Mouse (Mus musculus): ENCODE data around the gene Adsl.
"Not testable (repeated sequence)": the region's sequence is repeated elsewhere in the genome, so short reads cannot be mapped to it uniquely, and the experiment has no call there.

The Adsl gene

DNA sequence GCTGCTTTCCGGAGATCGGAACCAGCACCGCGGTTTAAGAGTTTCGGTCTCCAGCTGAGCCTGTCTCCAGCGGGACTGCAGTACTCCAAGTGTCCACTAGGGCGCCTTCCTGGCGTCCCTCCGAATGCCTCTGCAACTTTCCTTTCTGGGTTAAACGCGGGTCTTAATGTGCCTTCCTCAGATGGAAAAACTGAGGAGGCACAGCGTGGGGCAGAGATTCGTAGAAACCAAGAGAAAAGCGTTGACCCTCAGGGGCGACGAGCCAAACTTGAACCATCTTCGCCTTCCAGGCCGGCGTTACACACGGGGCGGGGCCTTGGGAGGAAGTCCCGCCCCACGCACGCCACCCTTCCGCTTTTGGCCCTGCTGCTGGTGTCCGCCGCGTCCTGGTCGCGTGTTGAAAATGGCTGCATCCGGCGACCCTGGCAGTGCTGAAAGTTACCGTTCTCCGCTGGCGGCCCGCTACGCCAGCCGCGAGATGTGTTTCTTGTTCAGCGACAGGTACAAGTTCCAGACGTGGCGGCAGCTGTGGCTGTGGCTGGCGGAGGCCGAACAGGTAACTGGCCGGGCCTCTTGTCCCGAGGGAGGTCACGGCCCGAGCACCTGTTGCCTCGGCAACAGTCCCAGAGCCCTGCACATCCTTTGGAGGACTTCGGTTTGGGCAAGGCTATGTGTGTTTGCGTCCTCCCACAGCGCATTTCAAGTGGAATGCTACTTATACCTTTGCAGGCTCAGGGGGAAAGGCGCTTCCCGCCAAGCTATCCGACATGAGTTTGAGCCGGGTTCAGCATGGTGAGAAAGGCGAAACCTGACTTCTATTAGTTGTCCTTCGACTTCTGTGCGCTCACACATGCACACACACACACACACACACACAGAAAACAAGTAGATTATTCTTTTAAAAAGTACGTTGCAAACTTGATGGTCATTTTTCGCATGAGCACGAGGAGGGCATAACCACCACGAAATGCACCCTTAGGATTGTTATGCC, at the start of gene Adsl:
Gene Adsl (plus strand): TSS at position 346 of the 991 bp plus-strand sequence.
- DNase-seq: peak; percentile 87

DNA sequence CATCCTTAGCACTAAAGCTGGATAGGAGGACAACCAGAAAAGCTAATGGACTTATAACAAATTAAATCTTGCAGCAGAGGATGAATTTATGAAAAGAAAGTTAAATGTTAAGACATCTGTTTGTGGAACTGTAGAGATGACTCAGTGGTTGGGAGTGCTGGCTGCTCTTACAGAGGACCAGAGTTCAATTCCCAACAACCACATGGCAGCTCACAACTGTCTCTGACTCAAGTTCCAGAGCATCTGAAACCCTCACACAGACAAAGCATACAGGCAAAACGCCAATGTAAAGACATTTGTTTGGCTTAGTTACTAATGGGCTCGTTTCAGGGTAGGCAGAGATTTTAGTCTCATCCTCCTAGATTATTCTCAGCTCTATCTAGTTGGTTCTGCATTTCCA, 48.5 kb upstream of the Adsl start:
- no peak for DNase-seq

DNA sequence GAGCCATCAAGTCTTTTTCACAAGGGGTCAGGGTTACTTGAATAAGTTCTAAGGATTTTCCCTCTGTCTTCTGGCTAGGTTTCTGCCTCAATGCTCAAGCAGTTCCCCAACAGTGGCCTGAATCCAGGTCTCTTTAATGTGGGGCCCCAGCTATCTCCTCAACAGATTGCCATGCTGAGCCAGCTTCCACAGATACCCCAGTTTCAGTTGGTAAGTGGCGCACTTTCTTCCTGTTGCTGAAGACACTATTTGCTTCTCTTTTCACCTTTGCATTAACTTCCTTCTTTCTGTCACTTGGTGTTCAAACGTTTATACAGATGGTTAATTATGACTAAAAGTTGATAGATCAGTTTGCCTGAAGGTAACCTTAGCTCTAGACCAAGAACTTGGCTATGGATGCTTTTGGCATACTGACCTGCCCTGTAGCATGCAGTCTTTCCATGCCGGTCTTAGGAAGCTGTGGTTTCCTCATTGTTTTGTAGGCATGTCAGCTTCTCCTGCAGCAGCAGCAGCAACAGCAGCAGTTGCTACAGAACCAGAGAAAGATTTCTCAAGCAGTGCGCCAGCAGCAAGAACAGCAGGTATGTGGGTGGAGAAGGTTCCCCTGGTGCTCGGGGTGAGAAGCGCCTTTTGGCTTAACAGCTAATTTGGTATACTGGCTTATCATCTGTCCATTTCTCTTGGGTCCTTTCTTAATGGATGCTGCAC, 46.3 kb upstream of the Adsl start:
- no peak for DNase-seq

DNA sequence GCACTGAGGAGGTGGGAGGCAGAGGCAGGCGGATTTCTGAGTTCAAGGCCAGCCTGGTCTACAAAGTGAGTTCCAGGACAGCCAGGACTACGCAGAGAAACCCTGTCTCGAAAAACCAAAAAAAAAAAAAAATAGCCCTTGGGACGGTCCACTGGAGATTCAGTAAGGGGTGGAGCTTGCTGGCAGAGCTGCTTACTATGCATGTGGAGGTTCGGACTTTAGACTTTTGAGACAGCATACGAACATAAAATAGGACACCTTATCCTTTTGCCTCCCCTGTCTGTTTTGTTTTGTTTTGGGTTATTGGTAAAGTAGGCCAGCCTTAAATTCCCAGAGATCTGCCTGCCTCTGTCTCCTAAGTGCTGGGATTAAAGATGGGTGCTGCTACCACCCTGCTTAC, 43.5 kb upstream of the Adsl start:
- not testable (repeated sequence) for DNase-seq

DNA sequence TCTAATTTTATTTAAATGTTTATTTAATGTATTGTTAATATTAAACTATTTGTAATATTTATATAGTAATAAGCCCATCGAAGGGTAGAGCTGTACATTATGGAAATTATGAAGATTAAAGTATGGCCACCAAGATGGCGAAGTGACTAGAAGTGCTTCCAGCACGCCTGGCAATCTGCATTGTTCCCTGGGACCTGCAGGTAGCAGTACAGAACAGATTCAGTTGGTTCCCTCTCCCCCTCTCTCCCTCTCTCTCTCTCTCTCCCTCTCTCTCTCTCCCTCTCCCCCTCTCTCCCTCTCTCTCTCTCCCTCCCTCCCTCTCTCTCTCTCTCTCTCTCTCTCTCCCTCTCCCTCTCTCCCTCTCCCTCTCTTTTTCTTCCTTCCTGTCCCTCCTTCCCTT, 38.1 kb upstream of the Adsl start:
- peak; percentile 42 for DNase-seq

DNA sequence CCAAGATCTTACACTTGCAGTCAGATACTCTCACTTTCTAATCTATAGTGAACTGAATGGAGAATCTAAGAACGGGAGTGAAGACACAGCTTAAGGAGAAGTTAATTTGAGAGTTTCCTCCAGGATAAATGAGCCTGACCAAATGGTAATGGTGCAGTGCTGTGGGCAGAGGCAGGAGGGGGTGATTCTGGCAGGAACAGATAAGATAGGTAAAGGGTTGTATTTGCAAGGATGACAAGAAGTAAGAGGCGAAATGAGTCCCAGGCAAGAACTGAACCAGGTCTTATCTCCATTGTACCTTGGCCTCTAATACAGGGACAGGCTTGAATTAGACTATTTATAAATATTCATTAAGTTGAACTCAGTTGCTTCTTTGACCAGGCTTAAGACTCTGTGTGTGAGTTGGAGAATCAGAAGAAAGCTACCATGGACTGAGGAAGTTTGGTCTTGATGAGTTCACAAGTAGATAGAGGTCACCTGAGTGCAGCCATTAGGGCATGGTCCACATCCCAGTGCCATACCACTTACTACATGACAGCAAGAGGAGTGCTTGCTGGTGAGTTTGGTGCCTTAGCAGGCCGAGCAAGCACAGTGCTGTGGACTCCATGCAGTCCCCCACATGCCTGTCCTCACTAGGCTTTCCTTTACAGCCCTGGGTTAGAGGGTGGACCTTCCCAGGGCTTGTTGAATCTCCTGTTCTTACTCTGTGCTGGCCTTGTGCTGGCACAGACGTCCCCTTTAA, 37.3 kb upstream of the Adsl start:
- no peak for DNase-seq

DNA sequence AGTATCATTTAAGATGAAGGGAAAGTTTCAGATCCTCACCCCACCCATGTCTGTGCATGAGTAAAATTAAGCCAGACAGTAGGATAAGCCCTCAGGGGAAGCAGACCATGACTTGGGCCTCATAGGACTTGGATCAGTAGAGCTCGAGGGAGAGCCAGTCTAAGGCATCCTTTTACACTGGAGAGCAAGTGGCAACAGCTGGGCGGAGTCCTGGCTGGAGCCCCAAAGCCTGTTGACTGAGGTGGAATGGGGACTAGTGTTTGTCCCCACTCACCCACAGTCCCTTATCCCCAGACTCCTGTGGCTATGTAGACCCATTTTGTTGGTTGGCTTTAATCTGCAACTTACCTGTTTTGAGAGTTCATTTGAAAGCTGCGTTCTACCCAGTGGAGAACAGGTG, 36.1 kb upstream of the Adsl start:
- DNase-seq: no peak

DNA sequence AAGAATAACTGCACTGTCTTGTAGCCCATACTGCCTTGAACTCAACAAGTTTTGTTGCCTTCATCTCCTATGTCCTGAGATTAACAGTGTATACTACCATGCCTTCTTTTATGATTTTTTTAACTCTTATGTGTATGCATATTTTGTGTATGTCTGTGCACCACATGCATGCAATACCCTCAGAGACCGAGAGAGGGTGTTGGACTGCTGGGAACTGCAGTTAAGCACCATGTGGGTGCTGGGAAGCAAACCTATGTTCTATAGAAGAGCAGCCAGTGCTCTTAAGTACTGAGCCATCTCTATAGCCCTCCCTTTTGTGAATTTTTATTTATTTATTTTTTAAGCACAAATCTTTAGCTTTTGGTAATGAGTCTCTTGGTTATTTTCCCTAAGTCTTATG, 34.5 kb upstream of the Adsl start:
- no peak for DNase-seq

DNA sequence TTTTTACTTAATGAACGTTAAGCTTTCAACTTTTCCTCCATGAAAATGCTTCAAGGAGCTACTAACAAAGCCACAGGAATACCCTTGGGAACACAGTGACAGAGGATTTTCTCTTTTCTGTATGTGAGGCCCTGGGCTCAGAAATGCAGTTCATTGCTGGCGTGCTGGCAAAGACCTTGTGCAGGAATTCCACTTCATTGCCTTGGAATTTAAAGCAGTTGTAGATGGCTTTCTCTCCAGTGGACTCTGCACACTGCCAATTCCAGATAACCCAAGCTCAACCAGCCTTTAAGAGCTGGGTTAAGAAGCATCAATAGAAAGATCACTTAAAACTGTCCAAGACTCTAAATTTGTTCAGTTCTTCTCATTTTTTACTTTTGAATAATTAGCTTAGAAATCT, 32.4 kb upstream of the Adsl start:
- DNase-seq: no peak

DNA sequence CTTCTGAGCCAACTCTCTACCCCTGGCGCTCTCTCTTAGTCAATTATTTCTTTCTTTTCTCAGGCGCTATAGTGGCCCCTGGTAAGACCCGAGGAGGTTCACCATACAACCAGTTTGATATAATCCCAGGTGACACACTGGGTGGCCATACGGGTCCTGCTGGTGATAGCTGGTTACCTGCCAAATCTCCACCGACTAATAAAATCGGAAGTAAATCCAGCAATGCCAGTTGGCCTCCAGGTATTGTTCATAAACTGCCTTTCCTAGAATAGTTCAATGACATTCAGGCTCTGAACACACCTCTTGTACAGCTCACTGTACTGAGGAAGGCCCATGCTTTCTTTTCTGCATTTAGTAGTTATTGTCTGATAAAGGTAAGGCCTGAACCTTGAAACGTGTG, 31.7 kb upstream of the Adsl start:
- no peak for DNase-seq

DNA sequence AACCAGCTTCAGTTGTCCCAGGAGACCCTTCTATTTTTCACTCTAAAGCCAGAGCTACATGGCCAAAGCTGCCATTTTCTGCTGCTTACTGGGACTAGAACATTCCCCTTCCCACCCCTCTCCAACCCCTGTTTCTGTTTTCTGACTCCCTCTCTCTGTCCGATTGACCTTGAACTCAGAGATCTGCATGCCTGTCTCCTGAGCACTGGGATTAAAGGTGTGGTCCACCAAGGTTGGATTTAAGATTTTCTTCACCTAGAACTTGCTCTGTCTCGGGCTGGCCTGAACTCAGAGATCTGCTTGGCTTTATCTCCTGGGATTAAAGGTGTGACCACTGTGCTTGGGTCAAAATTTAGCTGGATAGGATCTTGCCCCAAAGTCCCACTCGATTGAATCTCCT, 27.9 kb upstream of the Adsl start:
- DNase-seq: no peak

DNA sequence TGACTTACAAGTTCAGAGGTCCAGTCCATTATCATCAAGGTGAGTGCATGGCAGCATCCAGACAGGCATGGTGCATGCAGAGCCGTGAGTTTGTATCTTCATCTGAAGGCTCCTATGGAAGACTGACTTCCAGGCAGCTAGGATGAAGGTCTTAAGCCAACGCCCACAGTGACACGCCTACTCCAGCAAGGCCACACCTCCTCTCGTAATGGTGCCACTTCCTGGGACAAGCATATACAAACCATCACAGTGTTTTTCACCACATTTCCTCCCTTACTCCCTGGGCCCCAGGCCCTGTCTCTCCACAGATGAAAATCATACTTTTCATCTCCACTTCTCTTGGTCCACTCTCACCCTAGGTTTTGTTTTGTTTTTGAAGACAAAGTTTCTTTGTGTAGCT, 26.5 kb upstream of the Adsl start:
- no peak for DNase-seq

DNA sequence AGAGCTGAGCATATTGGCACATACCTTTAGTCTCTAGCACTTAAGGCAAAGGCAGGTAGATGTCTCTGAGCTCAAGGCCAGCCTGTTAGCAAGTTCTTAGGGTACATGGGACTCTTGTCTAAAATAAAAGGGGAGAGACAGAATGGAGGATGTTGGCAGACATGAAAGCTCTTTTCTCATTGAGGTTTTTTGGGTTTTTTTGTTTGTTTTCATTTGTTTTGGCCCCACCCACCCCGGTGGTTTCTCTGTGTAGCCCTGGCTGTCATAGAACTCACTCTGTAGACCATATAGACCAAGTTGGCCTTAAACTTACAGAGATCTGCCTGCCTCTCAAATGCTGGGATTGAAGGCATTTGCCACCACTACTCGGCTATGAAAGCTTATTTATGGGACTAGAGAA, 24.1 kb upstream of the Adsl start:
- no peak for DNase-seq

DNA sequence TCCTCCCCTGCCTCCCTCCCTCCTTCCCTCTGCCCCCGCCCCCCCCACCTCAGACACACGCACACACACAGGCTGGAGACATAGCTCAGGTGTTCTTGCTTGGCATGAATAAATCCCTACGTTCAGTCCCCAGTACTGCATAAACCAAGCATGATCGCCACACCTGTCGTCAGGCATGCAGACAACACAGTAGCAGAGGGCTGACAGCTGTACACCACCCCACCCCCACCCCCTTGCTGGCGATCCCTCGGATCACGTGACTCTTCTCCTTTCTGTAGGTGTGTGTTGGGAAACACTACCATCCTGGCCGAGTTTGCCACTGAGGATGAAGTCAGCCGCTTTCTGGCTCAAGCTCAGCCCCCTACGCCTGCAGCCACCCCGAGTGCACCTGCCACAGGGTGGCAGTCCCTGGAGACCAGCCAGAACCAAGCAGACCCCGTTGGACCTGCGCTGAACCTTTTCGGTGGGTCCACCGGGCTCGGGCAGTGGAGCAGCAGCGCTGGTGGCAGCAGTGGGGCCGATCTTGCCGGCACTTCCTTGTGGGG, 19.4 kb upstream of the Adsl start:
- DNase-seq: peak; percentile 38

DNA sequence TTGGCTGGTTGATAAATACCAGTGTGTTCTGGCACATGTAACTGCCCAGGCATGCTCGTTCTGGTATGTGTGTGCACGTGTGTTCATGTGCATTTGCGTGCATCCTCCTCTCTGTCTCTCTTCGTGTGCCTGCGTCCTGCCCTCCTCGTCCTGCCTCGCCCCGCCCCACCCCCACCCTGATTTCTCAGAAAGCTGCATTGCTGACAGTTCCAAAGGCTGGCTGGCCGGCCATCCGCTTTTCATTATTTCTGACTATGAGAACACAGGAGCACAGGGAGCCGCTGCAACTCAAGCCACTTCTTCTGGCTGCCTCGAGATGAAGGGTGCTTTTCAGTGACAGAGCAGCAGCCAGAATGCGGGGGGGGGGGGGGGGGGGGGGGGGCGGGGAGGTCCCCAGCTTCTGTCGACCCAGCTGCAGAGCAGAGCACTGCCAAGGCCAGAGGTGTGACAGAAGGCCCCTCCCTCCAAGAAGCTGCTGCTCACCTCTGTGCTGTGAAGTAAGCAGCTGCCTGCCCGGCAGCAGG, 18.2 kb upstream of the Adsl start:
- peak; percentile 75 for DNase-seq

DNA sequence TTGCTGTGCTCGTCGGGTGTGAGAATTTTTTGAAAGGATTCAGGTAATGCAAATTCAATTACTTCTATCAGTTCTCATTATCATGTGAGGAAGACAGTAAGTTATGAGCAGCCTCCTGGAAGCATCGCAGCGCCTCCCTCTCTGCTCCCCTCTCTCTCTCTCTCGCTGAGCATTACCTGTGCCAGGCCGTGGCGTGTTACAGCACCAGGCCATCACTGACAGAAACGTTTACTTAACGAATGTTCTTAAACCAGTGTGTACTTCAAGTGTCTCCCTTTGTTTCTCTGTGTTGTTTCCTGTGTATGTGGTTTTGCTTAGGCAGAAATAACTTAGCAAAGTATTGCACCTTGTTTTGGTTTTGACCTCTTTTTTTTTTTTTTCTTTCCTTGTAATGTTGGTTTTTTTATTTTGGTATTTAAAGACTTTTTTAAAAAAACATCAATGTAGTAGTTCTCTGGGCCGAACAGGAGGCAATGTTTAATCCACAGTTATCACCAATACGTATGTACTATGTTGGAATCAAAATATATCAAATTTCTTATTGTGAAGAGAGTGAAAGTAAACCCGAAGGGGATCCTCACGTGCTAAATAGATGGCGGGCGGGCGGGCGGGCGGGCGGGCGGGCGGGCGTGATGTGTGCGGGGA, 17.5 kb upstream of the Adsl start:
- DNase-seq: peak; percentile 64

DNA sequence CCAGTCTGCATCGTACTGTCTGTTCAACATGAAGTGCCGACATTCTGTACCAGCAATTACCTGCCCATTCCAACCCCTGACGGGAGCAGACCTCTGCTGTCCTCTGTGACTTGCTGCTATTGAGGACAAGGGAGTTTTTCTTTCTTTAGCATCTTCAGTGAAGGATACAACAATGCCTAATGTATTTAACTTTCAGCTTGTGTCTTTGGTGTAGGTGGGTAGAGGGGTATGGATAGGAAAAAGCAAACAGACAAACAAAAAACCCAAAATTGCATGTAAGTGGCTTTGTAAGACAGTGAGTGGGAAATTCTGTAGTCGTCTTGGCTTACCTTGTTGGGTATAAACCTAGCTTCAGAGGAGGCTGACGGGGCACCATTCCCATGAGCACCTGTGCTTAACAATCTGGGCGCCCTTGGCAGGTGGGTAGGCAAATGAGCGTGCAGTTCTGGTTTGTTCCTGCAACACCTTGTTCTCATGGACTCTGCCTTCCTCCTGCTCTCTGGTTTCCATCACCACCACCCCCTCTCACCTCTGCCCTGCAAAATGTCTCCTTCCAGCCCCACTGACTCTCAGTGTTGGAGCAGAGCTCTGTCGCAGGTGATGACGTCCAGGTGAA, 16.8 kb upstream of the Adsl start:
- peak; percentile 55 for DNase-seq

DNA sequence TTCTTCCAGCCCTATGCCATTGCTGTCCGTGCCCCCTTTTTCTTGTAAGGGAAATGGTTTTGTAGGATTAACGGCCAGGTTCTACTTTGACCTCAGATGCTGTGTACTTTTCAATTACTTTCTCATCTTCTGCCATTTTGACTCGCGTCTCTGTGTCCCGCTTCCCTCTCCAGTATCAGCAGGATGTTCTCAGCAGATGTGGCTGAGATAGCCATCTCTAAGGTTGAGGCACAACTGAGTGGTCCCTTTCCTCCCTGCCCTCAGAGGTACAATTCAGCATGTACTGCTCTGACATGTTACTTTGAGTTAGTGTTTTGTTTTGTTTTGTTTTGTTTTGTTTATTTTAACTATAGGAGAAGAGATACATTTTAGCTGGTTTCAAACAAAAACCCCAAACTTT, 13.4 kb upstream of the Adsl start:
- DNase-seq: peak; percentile 53

DNA sequence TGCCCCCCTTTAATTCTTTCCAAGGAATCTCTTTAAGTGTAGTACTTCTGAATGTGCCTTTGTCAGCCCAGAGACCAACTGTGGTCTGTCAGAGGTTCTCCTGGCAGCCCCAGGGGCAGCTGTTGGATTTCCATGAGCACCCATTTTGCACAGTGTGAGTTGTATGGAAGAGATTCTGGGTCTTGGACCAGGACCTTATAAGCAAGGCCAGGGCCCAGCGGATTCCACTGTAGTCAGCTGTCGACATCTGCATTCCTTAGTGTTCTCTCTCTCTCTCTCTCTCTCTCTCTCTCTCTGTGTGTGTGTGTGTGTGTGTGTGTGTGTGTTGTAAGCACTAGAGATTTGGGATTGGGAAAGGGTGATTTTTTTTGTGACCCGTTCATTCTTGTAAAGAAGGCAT, 11.6 kb upstream of the Adsl start:
- no peak for DNase-seq

DNA sequence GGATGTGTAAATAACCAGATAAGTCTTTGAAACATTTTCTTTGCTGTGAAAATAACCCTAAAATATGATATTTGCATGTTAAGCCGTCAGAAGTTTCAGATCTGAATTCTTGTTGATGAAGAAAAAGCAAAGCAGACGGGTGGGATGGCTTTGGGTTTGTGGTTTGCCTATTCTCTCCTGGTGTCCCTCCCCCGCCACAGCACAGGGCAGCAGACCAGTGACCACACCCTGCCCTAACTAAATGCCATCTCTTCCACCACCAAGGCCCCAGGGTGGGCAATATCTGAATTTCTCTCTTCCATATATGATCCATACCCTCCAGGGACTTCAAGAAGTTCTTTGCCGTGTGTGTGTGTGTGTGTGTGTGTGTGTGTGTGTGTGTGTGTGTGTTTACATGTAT, 9.7 kb upstream of the Adsl start:
- no peak for DNase-seq

DNA sequence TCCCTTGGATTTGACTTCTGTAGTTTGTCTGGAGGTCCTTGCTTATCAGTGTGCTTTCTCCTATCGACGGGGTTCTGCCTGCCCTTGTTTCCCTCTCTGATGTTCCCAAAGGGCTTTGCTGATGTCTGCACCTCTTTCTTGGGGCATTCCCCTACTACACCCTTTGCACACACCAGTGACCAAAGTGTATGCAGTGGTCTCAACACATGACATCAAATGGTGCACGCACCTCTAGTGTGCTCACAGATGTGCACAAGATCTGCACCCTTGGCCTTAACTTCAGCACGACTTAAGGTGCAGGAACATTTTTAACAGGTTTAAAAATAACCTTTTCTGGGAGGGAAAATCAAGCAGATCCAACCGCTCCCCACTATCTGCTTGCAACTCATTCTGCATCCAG, 8.9 kb upstream of the Adsl start:
- no peak for DNase-seq

DNA sequence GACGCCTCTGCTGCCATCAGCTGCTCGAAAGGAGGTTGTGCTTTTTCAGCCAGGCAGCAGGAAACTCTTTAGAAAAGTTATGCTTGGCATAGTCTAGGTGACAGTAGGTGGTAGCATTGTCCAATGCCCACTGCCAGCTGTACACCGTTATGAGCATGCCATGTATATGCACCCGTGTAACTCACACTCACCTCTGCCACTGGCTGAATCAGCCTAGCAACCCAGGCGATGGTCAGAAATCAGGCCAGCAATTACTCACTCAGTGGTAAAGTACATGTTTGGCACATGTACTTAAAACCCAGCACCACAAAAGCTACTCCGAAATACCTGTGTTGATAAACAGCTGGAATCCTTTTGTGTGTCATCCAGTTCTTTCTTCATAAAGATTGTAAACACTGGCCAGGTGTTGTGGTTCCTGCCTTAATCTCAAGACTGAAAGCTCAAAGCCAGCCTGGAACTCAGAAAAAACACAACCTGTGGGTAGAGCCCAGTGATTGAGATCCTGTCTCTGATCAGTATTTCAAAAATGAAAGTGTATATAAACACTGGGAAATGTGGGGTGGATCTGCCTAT, 6.7 kb upstream of the Adsl start:
- peak; percentile 45 for DNase-seq
